Mouse (Mus musculus) embryonic facial prominence, embryonic 15.5 days (tissue): ENCODE measurements around the gene Cltb. TPM values are rescaled to one million over a fixed set of nuclear protein-coding genes. Genes with fewer than 3 reads are reported as not detected.

ENCODE experiments used
- ATAC-seq: fragments of 200-750 bp; cut with Nextera tagmentation; 2 replicates; pipeline ENCODE4 v1.8.0; 2017; ENCODE audit warnings: low read depth, moderate TSS enrichment; ENCODE audit not compliant: insufficient number of reproducible peaks, low FRiP score, low TSS enrichment
- H3K27ac ChIP-seq: fragments of 300-500 bp; sonication (generic); replicated peaks from 2 replicates; pipeline ENCODE4 v1.5.1; 2015; ENCODE audit warnings: mild to moderate bottlenecking, inconsistent platforms
- H3K27me3 ChIP-seq: fragments of 300-500 bp; sonication (generic); 2 replicates; pipeline ENCODE4 v1.6.1; 2015; ENCODE audit warnings: inconsistent platforms
- H3K36me3 ChIP-seq: fragments of 300-500 bp; sonication (generic); 2 replicates; pipeline ENCODE4 v1.6.1; 2015; ENCODE audit warnings: mild to moderate bottlenecking, inconsistent platforms
- H3K4me1 ChIP-seq: fragments of 300-500 bp; sonication (generic); 2 replicates; pipeline ENCODE4 v1.6.1; 2015; ENCODE audit warnings: inconsistent platforms
- H3K4me2 ChIP-seq: fragments of 300-500 bp; sonication (generic); replicated peaks from 2 replicates; pipeline ENCODE4 v1.6.1; 2015; ENCODE audit warnings: mild to moderate bottlenecking, inconsistent platforms
- H3K4me3 ChIP-seq: fragments of 300-500 bp; sonication (generic); replicated peaks from 2 replicates; pipeline ENCODE4 v1.5.1; 2015; ENCODE audit warnings: mild to moderate bottlenecking, inconsistent platforms
- H3K9ac ChIP-seq: fragments of 300-500 bp; sonication (generic); 2 replicates; pipeline ENCODE4 v1.6.1; 2015; ENCODE audit warnings: inconsistent platforms
- H3K9me3 ChIP-seq: fragments of 300-500 bp; sonication (generic); replicated peaks from 2 replicates; pipeline ENCODE4 v1.6.1; 2016; ENCODE audit warnings: inconsistent platforms
- WGBS: fragments of 180-500 bp; shearing (Covaris S2); methylation state at CpG from one replicate; pipeline ENCODE4 v1.1.7; 2015; 5-methylcytosine and 5-hydroxymethylcytosine counted together
- polyA plus RNA-seq: library from polyadenylated mRNA; unstranded; fragments of >200 nt; fragmentation: Nextera tagmentation; extraction: Ambion mirVana; gene quantifications from 2 replicates; pipeline ENCODE4 v1.2.1, GENCODE M21; 2015

The Cltb gene
- polyA plus RNA-seq = 79.3 and 82.1 TPM in 2 replicates

GRCm38 (mm10) chr13:54610972-54611754, at the start of gene Cltb:
Cltb (minus strand) TSS chr13:54611344.
- Histone ChIP-seq H3K9me3 (no peaks in the 10 kb centered on the region), H3K4me1 (peaks cover 24% of the 10 kb centered on the region), H3K27me3 (no peaks in the 10 kb centered on the region), H3K36me3 (no peaks in the 10 kb centered on the region), H3K4me3 (peak within 1 kb of the TSS; percentile 77), H3K4me2 (peak within 1 kb of the TSS; percentile 92), H3K27ac (peak within 1 kb of the TSS; percentile 72), H3K9ac (peak within 1 kb of the TSS; percentile 73)
- ATAC-seq = peak; percentile 62
- WGBS = under 1% methylated on average over 64 of the region's 66 CpGs

- Histone ChIP-seq H3K27me3 (no peaks in the 10 kb centered on the region), H3K4me2 (no peak overlapping the region), H3K4me3 (no peak overlapping the region), H3K36me3 (peaks cover 72% of the 10 kb centered on the region), H3K4me1 (no peaks in the 10 kb centered on the region), H3K27ac (no peak overlapping the region), H3K9me3 (no peaks in the 10 kb centered on the region), H3K9ac (no peak overlapping the region)
- WGBS = 60% methylated on average over 5 of the region's 5 CpGs
- ATAC-seq = no peak
Measured at GRCm38 (mm10) chr13:54660877-54661276, 49.7 kb upstream of the Cltb start.

GRCm38 (mm10) chr13:54650461-54650860, 39.3 kb upstream of the Cltb start:
- 96% methylated on average over 3 of the region's 3 CpGs for WGBS

GRCm38 (mm10) chr13:54635011-54635410, 23.9 kb upstream of the Cltb start:
- H3K36me3 ChIP-seq = peaks cover 28% of the 10 kb centered on the region
- H3K4me2 ChIP-seq = no peak overlapping the region
- 94% methylated on average over 3 of the region's 3 CpGs for whole genome bisulfite sequencing
- H3K4me1 ChIP-seq = no peaks in the 10 kb centered on the region
- no peak overlapping the region for H3K27ac ChIP-seq
- H3K4me3 ChIP-seq = no peak overlapping the region
- ATAC-seq = no peak
- H3K27me3 ChIP-seq = no peaks in the 10 kb centered on the region
- H3K9me3 ChIP-seq = no peaks in the 10 kb centered on the region
- no peak overlapping the region for H3K9ac ChIP-seq

More at GRCm38 (mm10) chr13:54650461-54650860, 39.3 kb upstream of the Cltb start:
- no peak overlapping the region for H3K27ac ChIP-seq
- H3K27me3 ChIP-seq = no peaks in the 10 kb centered on the region
- ATAC-seq = no peak
- no peak overlapping the region for H3K4me2 ChIP-seq
- peaks cover 97% of the 10 kb centered on the region for H3K36me3 ChIP-seq
- H3K9ac ChIP-seq = no peak overlapping the region
- no peak overlapping the region for H3K4me3 ChIP-seq
- no peaks in the 10 kb centered on the region for H3K4me1 ChIP-seq
- no peaks in the 10 kb centered on the region for H3K9me3 ChIP-seq

- Histone ChIP-seq H3K9ac (no peak overlapping the region), H3K27ac (no peak overlapping the region), H3K36me3 (peaks cover 8% of the 10 kb centered on the region; the same call in 1 of the 2 replicates), H3K9me3 (no peaks in the 10 kb centered on the region), H3K4me2 (no peak overlapping the region), H3K4me3 (no peak overlapping the region), H3K4me1 (0 out of 2 replicates have a peak, but pooled peaks cover 3% of the 10 kb centered on the region), H3K27me3 (no peaks in the 10 kb centered on the region)
- 70% methylated on average over 3 of the region's 3 CpGs for WGBS
- ATAC-seq = no peak
Measured at GRCm38 (mm10) chr13:54632731-54633277, 21.7 kb upstream of the Cltb start.

GRCm38 (mm10) chr13:54629128-54629527, 18.0 kb upstream of the Cltb start:
- 70% methylated on average over 4 of the region's 4 CpGs for WGBS

GRCm38 (mm10) chr13:54621960-54622521, 10.9 kb upstream of the Cltb start:
- Histone ChIP-seq H3K4me2 (peak overlapping the region; percentile 75), H3K36me3 (no peaks in the 10 kb centered on the region), H3K4me1 (peaks cover 21% of the 10 kb centered on the region), H3K9me3 (no peaks in the 10 kb centered on the region), H3K4me3 (peak overlapping the region; percentile 94), H3K27ac (peak overlapping the region; percentile 89), H3K27me3 (no peaks in the 10 kb centered on the region; the same call in 1 of the 2 replicates), H3K9ac (peak overlapping the region; percentile 92)
- peak; percentile 44 for ATAC-seq
- under 1% methylated on average over 27 of the region's 27 CpGs for WGBS

More at GRCm38 (mm10) chr13:54629128-54629527, 18.0 kb upstream of the Cltb start:
- Histone ChIP-seq H3K9me3 (no peaks in the 10 kb centered on the region), H3K9ac (no peak overlapping the region), H3K4me2 (no peak overlapping the region), H3K4me1 (peaks cover 9% of the 10 kb centered on the region; the same call in 1 of the 2 replicates), H3K4me3 (no peak overlapping the region), H3K36me3 (no peaks in the 10 kb centered on the region; the same call in 1 of the 2 replicates), H3K27me3 (no peaks in the 10 kb centered on the region), H3K27ac (0 out of 2 replicates have a peak overlapping the region, but pooled peaks have one; percentile 28)
- no peak for ATAC-seq

GRCm38 (mm10) chr13:54621155-54621932, 10.2 kb upstream of the Cltb start, which contains the start of gene Faf2:
Faf2 (plus strand) TSS chr13:54621784.
- Histone ChIP-seq H3K4me2 (peak within 1 kb of the TSS; percentile 75), H3K27ac (peak within 1 kb of the TSS; percentile 89), H3K9me3 (no peaks in the 10 kb centered on the region), H3K4me1 (peaks cover 21% of the 10 kb centered on the region), H3K4me3 (peak within 1 kb of the TSS; percentile 94), H3K27me3 (no peaks in the 10 kb centered on the region; the same call in 1 of the 2 replicates), H3K36me3 (no peaks in the 10 kb centered on the region), H3K9ac (peak within 1 kb of the TSS; percentile 92)
- ATAC-seq = peak; percentile 95
- WGBS = 11% methylated on average over 44 of the region's 44 CpGs

GRCm38 (mm10) chr13:54616998-54617397, 5.9 kb upstream of the Cltb start:
- H3K4me1 ChIP-seq = no peaks in the 10 kb centered on the region
- no peak overlapping the region for H3K4me3 ChIP-seq
- H3K4me2 ChIP-seq = no peak overlapping the region
- H3K9ac ChIP-seq = no peak overlapping the region
- WGBS = 58% methylated on average over 6 of the region's 6 CpGs
- H3K36me3 ChIP-seq = no peaks in the 10 kb centered on the region
- H3K27me3 ChIP-seq = no peaks in the 10 kb centered on the region; the same call in 1 of the 2 replicates
- no peak for ATAC-seq
- no peak overlapping the region for H3K27ac ChIP-seq
- H3K9me3 ChIP-seq = no peaks in the 10 kb centered on the region

- no peak for ATAC-seq
- no peak overlapping the region for H3K4me2 ChIP-seq
- no peaks in the 10 kb centered on the region; the same call in 1 of the 2 replicates for H3K27me3 ChIP-seq
- H3K4me1 ChIP-seq = no peaks in the 10 kb centered on the region
- no peak overlapping the region for H3K4me3 ChIP-seq
- no peak overlapping the region for H3K27ac ChIP-seq
- no peaks in the 10 kb centered on the region for H3K9me3 ChIP-seq
- WGBS = 81% methylated on average over 8 of the region's 8 CpGs
- no peak overlapping the region for H3K9ac ChIP-seq
- H3K36me3 ChIP-seq = no peaks in the 10 kb centered on the region
Measured at GRCm38 (mm10) chr13:54616307-54616706, 5.2 kb upstream of the Cltb start.
